Comparison of ENCODE assay signal across 25 mouse cellular contexts in genomic region chr11:37222737-37223136, GRCm38 (mm10). TPM values are rescaled to one million over a fixed set of nuclear protein-coding genes. Genes with fewer than 3 reads are reported as not detected.
DNase-seq lines count a peak whose midpoint lies in the region; ATAC-seq and TF ChIP-seq lines count a peak whose summit lies in the region.
"Had no signal": no experiment of that assay in that cellular context is flagged by ENCODE, and none has a peak within 500 bp of the region (broad histone marks: within the 10 kb centered on the region; RNA-seq: fewer than 3 reads in every experiment).

No protein-coding gene starts in this region.

- no peak for TF ChIP-seq CTCF in layer of hippocampus, adult 2 months (conservative IDR thresholded peaks at IDR 0.05)

- DNase-seq in frontal cortex, postnatal 25 days (ENCODE audit: low spot score in 2 of 2), result no peak
- DNase-seq in layer of hippocampus, adult 2 months (ENCODE audit: low spot score in 2 of 2), result no peak
- no peak for DNase-seq in layer of hippocampus, adult 18-20 months (ENCODE audit: low spot score in 2 of 2)
- peak; percentile 9 for DNase-seq in right cerebral cortex, adult 18-20 months
- no peak for DNase-seq in right cerebral cortex, postnatal 14 days
- DNase-seq in spleen, adult 12 weeks (ENCODE audit: low spot score), result no peak
- DNase-seq: adrenal gland, adult 8-10 months; adrenal gland, postnatal 14 days; adrenal gland, postnatal 36 days; B cell, adult 2 months; cerebellum, adult 11 months; cerebellum, adult 18-20 months; cerebellum, adult 8-10 months; cerebellum, adult 9-11 months; cerebellum, postnatal 36 days had no signal

- H3K27ac ChIP-seq in layer of hippocampus, adult 2 months, result peak overlapping the region; percentile 58; the same call in 1 of the 2 replicates
- H3K27ac ChIP-seq: embryonic facial prominence, embryonic 10.5 days; embryonic facial prominence, embryonic 12.5 days; forebrain, embryonic 13.5 days; forebrain, embryonic 15.5 days had no signal

- no peak overlapping the region for H3K4me3 ChIP-seq in layer of hippocampus, adult 2 months
- H3K4me3 ChIP-seq: embryonic facial prominence, embryonic 10.5 days; embryonic facial prominence, embryonic 12.5 days; forebrain, embryonic 13.5 days; forebrain, embryonic 15.5 days had no signal

- peak; percentile 86 for ATAC-seq in frontal cortex, adult (ENCODE audit: low TSS enrichment)
- ATAC-seq: activated CD4-positive, CD25-positive, alpha-beta regulatory T cell, adult 4 months; CD4-positive, CD25-positive, alpha-beta regulatory T cell, adult 4 months; forebrain, embryonic 13.5 days; forebrain, embryonic 15.5 days; Patski had no signal

RNA-seq across cellular contexts. Expression of gene Tenm2, which starts 13.0 kb away (rescaled TPM):
- 100 to 1,000 TPM; 153 to 165 TPM for total RNA-seq in layer of hippocampus, adult 2 months (2021)
- 100 to 1,000 TPM; 139 to 145 TPM for total RNA-seq in layer of hippocampus, adult 18-20 months (2021)
- total RNA-seq: CH12.LX; common myeloid progenitor, adult 5-6 weeks had no signal
